25 mouse cellular contexts compared by ENCODE assay signal in the genomic region with DNA sequence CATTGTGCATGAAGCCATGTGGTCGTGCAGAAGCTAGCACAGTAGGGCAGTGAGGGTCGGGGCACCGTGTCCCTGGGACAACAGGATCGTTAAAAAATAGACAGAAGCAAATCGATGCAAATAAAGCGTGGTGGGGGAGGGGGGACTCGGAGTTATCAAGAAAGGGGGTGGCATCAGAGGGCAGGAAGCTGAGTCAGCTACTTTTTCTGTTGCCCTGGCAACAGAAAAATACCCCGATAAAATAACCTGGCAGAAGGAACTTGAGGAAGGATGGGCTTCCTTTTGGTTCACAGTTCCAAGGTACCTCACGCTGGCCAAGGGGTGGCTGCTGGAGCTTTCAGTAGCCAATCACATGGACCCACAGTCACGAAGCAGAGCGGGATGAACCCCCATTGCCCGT.
"Had no signal": no experiment of that assay in that cellular context is flagged by ENCODE, and none has a peak within 500 bp of the region (broad histone marks: within the 10 kb centered on the region; RNA-seq: fewer than 3 reads in every experiment).

No protein-coding gene starts in this region.

- H3K27ac ChIP-seq: gastrocnemius, adult 2 months; heart, embryonic 10.5 days; hindbrain, embryonic 12.5 days; hindbrain, embryonic 14.5 days; intestine, embryonic 15.5 days; layer of hippocampus, adult 2 months; limb, embryonic 13.5 days; limb, embryonic 15.5 days; liver, embryonic 12.5 days had no signal

- DNase-seq: gastrocnemius, adult 2 months; gastrocnemius, postnatal 10 days; gastrocnemius, postnatal 25 days; heart, adult 18-20 months; heart, postnatal 10 days; heart, postnatal 4 days; kidney, adult 18-20 months; kidney, adult 8-10 months; kidney, postnatal 10 days; kidney, postnatal 25 days; kidney, postnatal 4 days; layer of hippocampus, postnatal 36 days; left cerebral cortex, postnatal 4 days had no signal

- ATAC-seq: hindbrain, embryonic 16.5 days; inflammation-experienced regulatory T-cells, adult 6 months; intestine, embryonic 15.5 days; intestine, postnatal 0 days; liver, embryonic 12.5 days had no signal

- H3K36me3 ChIP-seq: heart, embryonic 10.5 days; heart, embryonic 12.5 days; hindbrain, embryonic 12.5 days; intestine, embryonic 15.5 days; limb, embryonic 13.5 days; limb, embryonic 15.5 days; liver, embryonic 12.5 days had no signal

- H3K9ac ChIP-seq: heart, embryonic 12.5 days; hindbrain, embryonic 12.5 days; hindbrain, embryonic 14.5 days; intestine, embryonic 15.5 days; limb, embryonic 13.5 days; limb, embryonic 15.5 days; liver, embryonic 12.5 days had no signal

- H3K9me3 ChIP-seq: heart, embryonic 10.5 days; heart, embryonic 12.5 days; hindbrain, embryonic 12.5 days; intestine, embryonic 15.5 days; limb, embryonic 13.5 days; limb, embryonic 15.5 days; liver, embryonic 12.5 days had no signal

- H3K27me3 ChIP-seq: heart, embryonic 12.5 days; hindbrain, embryonic 12.5 days; intestine, embryonic 15.5 days; limb, embryonic 13.5 days; limb, embryonic 15.5 days; liver, embryonic 12.5 days had no signal

- H3K4me3 ChIP-seq: gastrocnemius, adult 2 months; heart, embryonic 10.5 days; heart, embryonic 12.5 days; hindbrain, embryonic 12.5 days; intestine, embryonic 15.5 days; layer of hippocampus, adult 2 months; limb, embryonic 13.5 days; limb, embryonic 15.5 days; liver, embryonic 12.5 days had no signal

- H3K4me2 ChIP-seq: heart, embryonic 12.5 days; hindbrain, embryonic 12.5 days; hindbrain, embryonic 14.5 days; intestine, embryonic 15.5 days; limb, embryonic 13.5 days; limb, embryonic 15.5 days; liver, embryonic 12.5 days had no signal
